Mouse (Mus musculus): ENCODE results near the gene Notch3.

The Notch3 gene

GRCm38 (mm10) chr17:32165803-32166595 lies 653 bp downstream of the Notch3 start:
- DNase-seq (ENCODE audit: low spot score in 2 of 2): no peak

- DNase-seq (ENCODE audit: low spot score in 2 of 2): no peak
These were observed 1.3 kb downstream of the Notch3 start for GRCm38 (mm10) chr17:32165266-32165802.

- DNase-seq (ENCODE audit: low spot score in 2 of 2): no peak
These were observed 1.9 kb downstream of the Notch3 start for GRCm38 (mm10) chr17:32164780-32165179.

GRCm38 (mm10) chr17:32163910-32164650 lies 2.6 kb downstream of the Notch3 start:
- DNase-seq (ENCODE audit: low spot score in 2 of 2): peak; percentile 73 to 75

GRCm38 (mm10) chr17:32162112-32162850 lies 4.4 kb downstream of the Notch3 start:
- DNase-seq (ENCODE audit: low spot score in 2 of 2): peak in 1 of 2 experiments; percentile 18

- DNase-seq (ENCODE audit: low spot score in 2 of 2): no peak
These were observed 5.8 kb downstream of the Notch3 start for GRCm38 (mm10) chr17:32160882-32161281.

GRCm38 (mm10) chr17:32158841-32159240 lies 7.8 kb downstream of the Notch3 start:
- no peak for DNase-seq (ENCODE audit: low spot score in 2 of 2)

- no peak for DNase-seq (ENCODE audit: low spot score in 2 of 2)
These were observed 19.9 kb downstream of the Notch3 start for GRCm38 (mm10) chr17:32146718-32147117.

- DNase-seq (ENCODE audit: low spot score in 2 of 2): peak; percentile 65 to 68
These were observed 23.5 kb downstream of the Notch3 start for GRCm38 (mm10) chr17:32142907-32143854.

GRCm38 (mm10) chr17:32142234-32142633 lies 24.4 kb downstream of the Notch3 start:
- DNase-seq (ENCODE audit: low spot score in 2 of 2): no peak

GRCm38 (mm10) chr17:32133375-32133774 lies 33.3 kb downstream of the Notch3 start:
- no peak for DNase-seq (ENCODE audit: low spot score in 2 of 2)

GRCm38 (mm10) chr17:32132087-32132486 lies 34.6 kb downstream of the Notch3 start:
- no peak for DNase-seq (ENCODE audit: low spot score in 2 of 2)

GRCm38 (mm10) chr17:32130506-32130905 lies 36.1 kb downstream of the Notch3 start:
- no peak for DNase-seq (ENCODE audit: low spot score in 2 of 2)

GRCm38 (mm10) chr17:32127195-32127594 lies 39.5 kb downstream of the Notch3 start:
- no peak for DNase-seq (ENCODE audit: low spot score in 2 of 2)

GRCm38 (mm10) chr17:32125407-32125806 lies 41.2 kb downstream of the Notch3 start:
- DNase-seq (ENCODE audit: low spot score in 2 of 2): no peak

GRCm38 (mm10) chr17:32123545-32123944 lies 43.1 kb downstream of the Notch3 start:
- no peak for DNase-seq (ENCODE audit: low spot score in 2 of 2)

GRCm38 (mm10) chr17:32122587-32122970 lies 44.1 kb downstream of the Notch3 start:
- DNase-seq (ENCODE audit: low spot score in 2 of 2): no peak

- DNase-seq (ENCODE audit: low spot score in 2 of 2): no peak
These were observed 44.6 kb downstream of the Notch3 start for GRCm38 (mm10) chr17:32121833-32122586.

GRCm38 (mm10) chr17:32120771-32121532 lies 45.7 kb downstream of the Notch3 start:
- no peak for DNase-seq (ENCODE audit: low spot score in 2 of 2)

Measured in spleen, postnatal 36 days (tissue).